Mouse (Mus musculus) stomach, embryonic 16.5 days (tissue): ENCODE results near the gene Aig1. TPM values are rescaled to one million over a fixed set of nuclear protein-coding genes. Genes with fewer than 3 reads are reported as not detected.

Experiments
- ATAC-seq: fragments of 200-750 bp; cut with Nextera tagmentation; 2 replicates; pipeline ENCODE4 v1.8.0; 2017; ENCODE audit warnings: moderate number of reproducible peaks, moderate TSS enrichment; ENCODE audit not compliant: insufficient read depth, low FRiP score
- H3K27ac ChIP-seq: fragments of 300-500 bp; sonication (generic); 2 replicates; pipeline ENCODE4 v1.5.1; 2014; ENCODE audit warnings: low read length
- H3K27me3 ChIP-seq: fragments of 300-500 bp; sonication (generic); 2 replicates; pipeline ENCODE4 v1.6.1; 2014; ENCODE audit warnings: low read length, control low read depth, mixed read lengths; ENCODE audit not compliant: control insufficient read depth, insufficient read depth
- H3K36me3 ChIP-seq: fragments of 300-500 bp; sonication (generic); 2 replicates; pipeline ENCODE4 v1.6.1; 2014; ENCODE audit warnings: low read length; ENCODE audit not compliant: control insufficient read depth, insufficient read depth
- H3K4me1 ChIP-seq: fragments of 300-500 bp; sonication (generic); 2 replicates; pipeline ENCODE4 v1.6.1; 2014; ENCODE audit warnings: low read length, control low read depth, mixed read lengths; ENCODE audit not compliant: control insufficient read depth, insufficient read depth
- H3K4me2 ChIP-seq: fragments of 300-500 bp; sonication (generic); 2 replicates; pipeline ENCODE4 v1.6.1; 2014; ENCODE audit warnings: low read depth, low read length, mixed read lengths
- H3K4me3 ChIP-seq: fragments of 300-500 bp; sonication (generic); replicated peaks from 2 replicates; pipeline ENCODE4 v1.5.1; 2014; ENCODE audit warnings: mild to moderate bottlenecking, low read length
- H3K9ac ChIP-seq: fragments of 300-500 bp; sonication (generic); 2 replicates; pipeline ENCODE4 v1.6.1; 2014; ENCODE audit warnings: low read length
- H3K9me3 ChIP-seq: fragments of 300-500 bp; sonication (generic); replicated peaks from 2 replicates; pipeline ENCODE4 v1.6.1; 2016; ENCODE audit warnings: low read length, control low read depth; ENCODE audit not compliant: control insufficient read depth
- WGBS: fragments of 180-500 bp; shearing (Covaris S2); extraction: QIAGEN DNeasy Blood & Tissue Kit; methylation state at CpG from one replicate; pipeline ENCODE4 v1.1.7; 2014; 5-methylcytosine and 5-hydroxymethylcytosine counted together
- polyA plus RNA-seq: library from polyadenylated mRNA; unstranded; fragments of >200 nt; fragmentation: Nextera tagmentation; extraction: Ambion mirVana; gene quantifications from 2 replicates; pipeline ENCODE4 v1.2.1, GENCODE M21; 2015

The Aig1 gene
- polyA plus RNA-seq, 1 experiment from 2014 or later = 39.4 TPM

DNA sequence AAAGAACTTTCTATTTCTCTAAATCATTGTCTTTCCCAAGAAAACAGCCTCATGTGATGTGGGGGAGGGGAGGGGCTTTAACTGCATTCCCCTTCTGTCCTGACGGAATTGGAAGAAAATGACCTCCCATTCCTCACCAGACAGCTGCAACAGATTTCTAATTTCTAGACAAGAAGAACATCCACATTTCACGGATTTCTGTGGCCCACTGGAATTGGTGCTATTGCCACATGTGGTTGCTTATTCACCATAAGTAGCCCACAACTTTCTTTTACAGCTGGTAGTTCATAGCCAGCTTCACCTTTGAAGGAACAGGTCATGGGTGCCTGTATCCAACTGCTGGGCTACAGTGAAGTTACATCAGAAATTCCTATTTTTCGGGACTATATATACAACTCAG is 93.9 kb downstream of the Aig1 start:
- H3K27me3 ChIP-seq = no peaks in the 10 kb centered on the region
- no peak overlapping the region for H3K4me2 ChIP-seq
- H3K36me3 ChIP-seq = no peaks in the 10 kb centered on the region
- H3K4me1 ChIP-seq = no peaks in the 10 kb centered on the region
- no peaks in the 10 kb centered on the region for H3K9me3 ChIP-seq
- H3K4me3 ChIP-seq = no peak overlapping the region
- no peak overlapping the region for H3K9ac ChIP-seq
- no peak for ATAC-seq
- H3K27ac ChIP-seq = no peak overlapping the region
- WGBS = 78% methylated on average over 3 of the region's 3 CpGs

DNA sequence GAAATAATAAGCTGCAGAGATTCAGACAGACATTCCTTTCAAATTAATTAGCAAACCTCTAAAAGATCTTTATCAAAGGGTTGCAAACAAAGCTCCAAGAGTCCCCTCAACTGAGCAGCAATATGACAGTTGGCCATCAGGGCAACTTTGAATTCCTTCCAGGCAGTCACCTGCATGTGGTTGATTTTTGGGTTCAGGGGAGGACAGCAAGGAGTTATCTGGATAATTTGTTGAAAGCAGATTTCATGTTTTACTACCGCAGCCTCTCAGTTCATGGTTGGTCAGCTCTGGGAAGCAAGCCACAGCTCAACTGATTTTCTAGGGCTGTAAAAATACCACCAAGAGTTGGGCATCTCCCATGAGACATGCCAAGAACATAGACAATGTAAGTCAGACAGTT is 98.1 kb downstream of the Aig1 start:
- H3K9me3 ChIP-seq = no peaks in the 10 kb centered on the region
- no peak overlapping the region for H3K9ac ChIP-seq
- H3K27me3 ChIP-seq = no peaks in the 10 kb centered on the region
- H3K4me1 ChIP-seq = no peaks in the 10 kb centered on the region
- WGBS = 84% methylated on average over 1 of the region's 1 CpGs
- no peak overlapping the region for H3K4me2 ChIP-seq
- H3K4me3 ChIP-seq = no peak overlapping the region
- no peak overlapping the region for H3K27ac ChIP-seq
- no peak for ATAC-seq
- H3K36me3 ChIP-seq = no peaks in the 10 kb centered on the region

DNA sequence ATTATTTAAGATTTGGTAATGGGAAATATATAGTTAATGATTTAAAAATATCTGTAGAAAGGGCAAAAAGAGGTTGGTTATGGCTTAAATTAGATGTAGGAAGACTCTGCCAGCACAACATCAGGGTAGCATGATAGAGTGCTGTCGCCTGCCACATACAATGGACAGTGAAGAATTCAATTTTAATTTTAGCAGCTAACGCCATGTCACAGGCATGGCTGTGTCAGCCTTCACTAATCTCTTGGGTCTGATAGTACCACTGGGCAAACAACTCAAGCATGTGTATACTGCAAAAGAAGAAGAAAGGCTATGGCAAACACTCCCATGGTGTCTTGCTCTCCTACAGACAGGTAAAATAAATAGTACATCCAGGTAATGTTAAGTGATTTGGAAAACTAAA is 99.0 kb downstream of the Aig1 start:
- 86% methylated on average over 2 of the region's 2 CpGs for WGBS
- H3K27me3 ChIP-seq = no peaks in the 10 kb centered on the region
- no peak for ATAC-seq
- no peak overlapping the region for H3K4me3 ChIP-seq
- no peak overlapping the region for H3K4me2 ChIP-seq
- no peaks in the 10 kb centered on the region for H3K9me3 ChIP-seq
- no peak overlapping the region for H3K9ac ChIP-seq
- no peaks in the 10 kb centered on the region for H3K36me3 ChIP-seq
- H3K27ac ChIP-seq = no peak overlapping the region
- no peaks in the 10 kb centered on the region for H3K4me1 ChIP-seq

GRCm38 (mm10) chr10:13768866-13769265 is 99.9 kb downstream of the Aig1 start:
- ATAC-seq = no peak

DNA sequence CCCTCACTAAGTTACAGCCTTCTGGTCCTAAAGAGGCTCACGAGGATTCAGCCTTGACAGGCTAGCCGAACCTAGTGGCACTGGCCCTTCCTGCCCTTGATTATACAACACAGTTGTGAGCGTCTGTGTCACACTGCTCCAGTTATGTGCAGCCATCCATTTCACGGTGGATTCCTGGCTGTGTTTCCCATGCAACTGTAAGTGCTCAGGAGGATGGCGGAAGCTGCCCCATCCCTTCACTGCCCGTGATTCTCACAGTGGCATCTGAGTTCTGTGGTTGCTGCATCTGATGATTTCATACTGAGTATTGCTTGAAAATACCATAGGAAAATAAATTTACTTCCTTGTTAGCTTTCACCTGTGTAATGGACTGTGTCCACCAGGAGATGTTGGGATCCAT is 101.7 kb downstream of the Aig1 start:
- Histone ChIP-seq H3K4me3 (no peak overlapping the region), H3K4me1 (no peaks in the 10 kb centered on the region), H3K36me3 (no peaks in the 10 kb centered on the region), H3K27ac (no peak overlapping the region), H3K9me3 (no peaks in the 10 kb centered on the region), H3K9ac (no peak overlapping the region), H3K27me3 (no peaks in the 10 kb centered on the region), H3K4me2 (no peak overlapping the region)
- ATAC-seq = no peak
- WGBS = 93% methylated on average over 6 of the region's 6 CpGs

More at GRCm38 (mm10) chr10:13768866-13769265, 99.9 kb downstream of the Aig1 start:
- Histone ChIP-seq H3K9me3 (no peaks in the 10 kb centered on the region), H3K36me3 (no peaks in the 10 kb centered on the region), H3K4me2 (no peak overlapping the region), H3K9ac (no peak overlapping the region), H3K27me3 (no peaks in the 10 kb centered on the region), H3K4me3 (no peak overlapping the region), H3K27ac (no peak overlapping the region), H3K4me1 (no peaks in the 10 kb centered on the region)

GRCm38 (mm10) chr10:13763151-13763550 is 105.6 kb downstream of the Aig1 start:
- H3K9me3 ChIP-seq = no peaks in the 10 kb centered on the region
- H3K4me3 ChIP-seq = no peak overlapping the region
- WGBS = 64% methylated on average over 2 of the region's 2 CpGs
- no peak overlapping the region for H3K27ac ChIP-seq
- H3K27me3 ChIP-seq = no peaks in the 10 kb centered on the region
- H3K4me1 ChIP-seq = no peaks in the 10 kb centered on the region
- ATAC-seq = no peak
- H3K4me2 ChIP-seq = no peak overlapping the region
- H3K36me3 ChIP-seq = no peaks in the 10 kb centered on the region
- H3K9ac ChIP-seq = no peak overlapping the region

- Histone ChIP-seq H3K36me3 (no peaks in the 10 kb centered on the region), H3K4me3 (no peak overlapping the region), H3K27ac (no peak overlapping the region), H3K27me3 (no peaks in the 10 kb centered on the region), H3K9ac (no peak overlapping the region), H3K4me1 (no peaks in the 10 kb centered on the region), H3K4me2 (no peak overlapping the region), H3K9me3 (no peaks in the 10 kb centered on the region)
- no peak for ATAC-seq
- 92% methylated on average over 1 of the region's 1 CpGs for WGBS
These were observed 114.1 kb downstream of the Aig1 start for GRCm38 (mm10) chr10:13754712-13755111.

GRCm38 (mm10) chr10:13753777-13754176 is 115.0 kb downstream of the Aig1 start:
- Histone ChIP-seq H3K4me3 (no peak overlapping the region), H3K36me3 (no peaks in the 10 kb centered on the region), H3K27ac (no peak overlapping the region), H3K9ac (no peak overlapping the region), H3K9me3 (no peaks in the 10 kb centered on the region), H3K27me3 (no peaks in the 10 kb centered on the region), H3K4me2 (no peak overlapping the region), H3K4me1 (no peaks in the 10 kb centered on the region)
- WGBS = 51% methylated on average over 5 of the region's 5 CpGs
- ATAC-seq = no peak

DNA sequence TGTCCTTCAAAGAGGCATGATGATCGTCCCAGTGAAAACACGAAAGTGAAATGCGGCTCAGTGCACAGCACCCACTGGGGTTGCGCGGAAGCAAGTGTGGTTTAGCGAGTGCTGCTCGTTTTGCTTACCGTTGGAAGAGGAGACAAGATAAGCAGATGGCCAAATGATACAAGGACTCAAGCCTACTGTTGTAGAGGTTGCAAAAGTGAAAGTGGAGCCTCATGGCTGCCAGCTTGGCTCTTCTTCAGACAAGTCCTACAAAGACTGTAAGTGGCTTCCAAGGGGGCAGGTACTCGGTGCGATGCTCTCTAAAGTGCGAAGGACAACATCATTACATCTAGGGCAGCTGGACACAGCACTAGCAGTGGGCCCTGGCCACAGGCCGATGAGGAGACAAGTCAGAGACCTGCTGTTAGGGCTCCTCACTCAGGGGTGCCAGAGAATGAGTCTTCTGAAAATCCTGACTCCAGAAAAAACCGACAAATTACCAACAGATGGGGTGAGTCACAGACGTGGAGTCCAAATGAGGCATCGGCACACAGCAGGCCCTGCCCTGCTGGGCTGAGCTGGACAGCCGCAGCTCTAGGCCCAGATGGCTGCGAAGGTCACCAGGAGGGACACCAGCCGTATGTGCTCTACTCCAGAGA is 129.2 kb downstream of the Aig1 start:
- Histone ChIP-seq H3K36me3 (no peaks in the 10 kb centered on the region), H3K9me3 (no peaks in the 10 kb centered on the region), H3K4me1 (no peaks in the 10 kb centered on the region), H3K9ac (no peak overlapping the region), H3K27ac (no peak overlapping the region), H3K4me2 (no peak overlapping the region), H3K27me3 (no peaks in the 10 kb centered on the region), H3K4me3 (no peak overlapping the region)
- ATAC-seq = no peak
- 89% methylated on average over 18 of the region's 18 CpGs for WGBS
